Mouse (Mus musculus) small intestine, adult 2 months (tissue): Measurements from ENCODE around the gene Mfrp.

Experiments used
- CTCF ChIP-seq: fragments of 200-500 bp; IDR thresholded peaks from 2 replicates; pipeline ENCODE4 v1.5.1; 2012; ENCODE audit warnings: low read depth, mild to moderate bottlenecking, control low read depth, inconsistent platforms, low read length, moderate library complexity, mixed read lengths; ENCODE audit not compliant: insufficient replicate concordance, insufficient read length; ENCODE audit errors: extremely low read depth
- POLR2A ChIP-seq: fragments of 200-500 bp; IDR thresholded peaks from 2 replicates; pipeline ENCODE4 v1.6.1; 2012; ENCODE audit warnings: low read depth, mild to moderate bottlenecking, control low read depth, inconsistent platforms, low read length, moderate library complexity

GRCm38 (mm10) chr9:44137846-44138245 is 36.3 kb downstream of the Mfrp start:
- TF ChIP-seq POLR2A (no peak), CTCF (no peak)
